ENCODE assay signal across 8 mouse cellular contexts in genomic region chr12:12680371-12680921, GRCm38 (mm10).
DNase-seq lines count a peak whose midpoint lies in the region; ATAC-seq lines count a peak whose summit lies in the region.

No protein-coding gene starts in this region.

- peak overlapping the region; percentile 55; the same call in 1 of the 2 replicates for H3K9ac ChIP-seq in embryonic facial prominence, embryonic 14.5 days (ENCODE audit: low read depth, low read length)
- H3K9ac ChIP-seq in hindbrain, embryonic 12.5 days, result peak overlapping the region; percentile 66
- peak overlapping the region; percentile 61 for H3K9ac ChIP-seq in limb, embryonic 11.5 days (ENCODE audit: low read length)

- no peaks in the 10 kb centered on the region for H3K9me3 ChIP-seq in heart, embryonic 10.5 days
- no peaks in the 10 kb centered on the region for H3K9me3 ChIP-seq in embryonic facial prominence, embryonic 14.5 days (ENCODE audit: control insufficient read depth, low read length)
- H3K9me3 ChIP-seq in hindbrain, embryonic 12.5 days (replicated peaks), result no peaks in the 10 kb centered on the region
- H3K9me3 ChIP-seq in limb, embryonic 11.5 days (ENCODE audit: control insufficient read depth, low read length), result no peaks in the 10 kb centered on the region

- H3K27ac ChIP-seq in heart, embryonic 10.5 days, result peak overlapping the region; percentile 90
- peak overlapping the region; percentile 39 for H3K27ac ChIP-seq in embryonic facial prominence, embryonic 14.5 days (replicated peaks; ENCODE audit: low read depth, low read length)
- H3K27ac ChIP-seq in hindbrain, embryonic 12.5 days, result peak overlapping the region; percentile 97
- 0 out of 2 replicates have a peak overlapping the region, but pooled peaks have one; percentile 5 for H3K27ac ChIP-seq in limb, embryonic 11.5 days (replicated peaks; ENCODE audit: low read depth, low read length)

- no peaks in the 10 kb centered on the region for H3K36me3 ChIP-seq in heart, embryonic 10.5 days
- no peaks in the 10 kb centered on the region for H3K36me3 ChIP-seq in embryonic facial prominence, embryonic 14.5 days (ENCODE audit: control insufficient read depth, insufficient read depth, low read length)
- H3K36me3 ChIP-seq in hindbrain, embryonic 12.5 days, result no peaks in the 10 kb centered on the region
- H3K36me3 ChIP-seq in limb, embryonic 11.5 days (ENCODE audit: control insufficient read depth, insufficient read depth, low read length), result no peaks in the 10 kb centered on the region

- no peaks in the 10 kb centered on the region for H3K27me3 ChIP-seq in heart, embryonic 10.5 days (ENCODE audit: insufficient read depth, poor library complexity, severe bottlenecking)
- H3K27me3 ChIP-seq in embryonic facial prominence, embryonic 14.5 days (replicated peaks; ENCODE audit: control insufficient read depth, insufficient read depth, low read length), result no peaks in the 10 kb centered on the region
- H3K27me3 ChIP-seq in hindbrain, embryonic 12.5 days, result no peaks in the 10 kb centered on the region
- H3K27me3 ChIP-seq in limb, embryonic 11.5 days (ENCODE audit: control insufficient read depth, insufficient read depth, low read length), result no peaks in the 10 kb centered on the region; the same call in 1 of the 2 replicates

- WGBS in heart, embryonic 10.5 days, result 16% methylated on average over 14 of the region's 14 CpGs
- WGBS in embryonic facial prominence, embryonic 14.5 days, result 7% methylated on average over 14 of the region's 14 CpGs
- WGBS in hindbrain, embryonic 12.5 days, result 5% methylated on average over 14 of the region's 14 CpGs
- 17% methylated on average over 14 of the region's 14 CpGs for WGBS in limb, embryonic 11.5 days

- intact Hi-C loops in heart, postnatal 25 days (cut with DNase I), result loop anchor here (10.0 kb wide), 1 partner anchor 224 kb away; no protein-coding TSS in a partner anchor

- H3K4me3 ChIP-seq in heart, embryonic 10.5 days, result peak overlapping the region; percentile 50
- peak overlapping the region; percentile 28 for H3K4me3 ChIP-seq in embryonic facial prominence, embryonic 14.5 days (ENCODE audit: low read depth, low read length)
- H3K4me3 ChIP-seq in hindbrain, embryonic 12.5 days, result peak overlapping the region; percentile 32
- H3K4me3 ChIP-seq in limb, embryonic 11.5 days (ENCODE audit: low read depth, low read length), result peak overlapping the region; percentile 12

- H3K4me1 ChIP-seq in heart, embryonic 10.5 days, result peaks cover 49% of the 10 kb centered on the region
- H3K4me1 ChIP-seq in embryonic facial prominence, embryonic 14.5 days (ENCODE audit: control insufficient read depth, insufficient read depth, low read length), result peaks cover 27% of the 10 kb centered on the region
- peaks cover 58% of the 10 kb centered on the region for H3K4me1 ChIP-seq in hindbrain, embryonic 12.5 days
- H3K4me1 ChIP-seq in limb, embryonic 11.5 days (ENCODE audit: control insufficient read depth, insufficient read depth, low read length), result peaks cover 14% of the 10 kb centered on the region

- peak; percentile 68 for ATAC-seq in embryonic facial prominence, embryonic 14.5 days (ENCODE audit: low read depth)
- peak; percentile 91 for ATAC-seq in hindbrain, embryonic 12.5 days (ENCODE audit: low FRiP score)
- ATAC-seq in limb, embryonic 11.5 days (ENCODE audit: insufficient number of reproducible peaks, low FRiP score, low TSS enrichment, low read depth), result peak; percentile 69; the same call in 1 of the 2 replicates

- H3K4me2 ChIP-seq in embryonic facial prominence, embryonic 14.5 days (ENCODE audit: low read depth, low read length), result peak overlapping the region; percentile 56
- H3K4me2 ChIP-seq in hindbrain, embryonic 12.5 days (replicated peaks), result peak overlapping the region; percentile 55
- peak overlapping the region; percentile 41 for H3K4me2 ChIP-seq in limb, embryonic 11.5 days (ENCODE audit: low read depth, severe bottlenecking)

- DNase-seq in heart, embryonic 10.5 days (ENCODE audit: low spot score), result peak; percentile 81
- no peak for DNase-seq in heart, postnatal 25 days (ENCODE audit: low spot score)
- peak; percentile 76 for DNase-seq in embryonic facial prominence, embryonic 14.5 days (ENCODE audit: low spot score)
- peak; percentile 75 for DNase-seq in limb, embryonic 11.5 days (ENCODE audit: low spot score)
- DNase-seq in retina, postnatal 1 day, result peak; percentile 86
- DNase-seq in thymus, postnatal 36 days, result no peak
- no peak for DNase-seq in kidney, postnatal 14 days

Comparison
In these comparisons a context has a peak if more than half of its experiments do, and no peak if none do; other contexts are left out.
1. DNase-seq: peak in heart, embryonic 10.5 days (single experiment), embryonic facial prominence, embryonic 14.5 days (single experiment), limb, embryonic 11.5 days (single experiment) and retina, postnatal 1 day (single experiment); none in heart, postnatal 25 days (single experiment), thymus, postnatal 36 days (0 of 2) and kidney, postnatal 14 days (single experiment).
2. H3K27ac ChIP-seq: peak in every context shown above with its lines; median percentile 97 in hindbrain, embryonic 12.5 days; 90 in heart, embryonic 10.5 days; 39 in embryonic facial prominence, embryonic 14.5 days; 5 in limb, embryonic 11.5 days.
3. Peak in every context shown above with its lines, with median percentiles within 50 percentile points of each other: H3K4me3 ChIP-seq, ATAC-seq, H3K4me2 ChIP-seq and H3K9ac ChIP-seq.